Mouse (Mus musculus) limb, embryonic 14.5 days (tissue): Measurements from ENCODE around the gene H2-DMb2. TPM values are rescaled to one million over a fixed set of nuclear protein-coding genes. Genes with fewer than 3 reads are reported as not detected.

ENCODE experiments used
- ATAC-seq: fragments of 200-750 bp; cut with Nextera tagmentation; 2 replicates; pipeline ENCODE4 v1.8.0; 2017; ENCODE audit warnings: low read depth, moderate number of reproducible peaks, moderate TSS enrichment; ENCODE audit not compliant: low FRiP score
- DNase-seq: peaks from one replicate; pipeline ENCODE4 v3.0.0-alpha.2; 2015; ENCODE audit warnings: low spot score
- H3K27ac ChIP-seq: fragments of 300-500 bp; sonication (generic); replicated peaks from 2 replicates; pipeline ENCODE4 v1.5.1; 2014; ENCODE audit warnings: low read depth, mild to moderate bottlenecking, low read length, moderate library complexity, mixed read lengths
- H3K27me3 ChIP-seq: fragments of 300-500 bp; sonication (generic); 2 replicates; pipeline ENCODE4 v1.6.1; 2014; ENCODE audit warnings: low read length, mixed read lengths; ENCODE audit not compliant: control insufficient read depth, insufficient read depth
- H3K36me3 ChIP-seq: fragments of 300-500 bp; sonication (generic); 2 replicates; pipeline ENCODE4 v1.6.1; 2014; ENCODE audit warnings: mild to moderate bottlenecking, low read length, moderate library complexity, mixed read lengths; ENCODE audit not compliant: control insufficient read depth, insufficient read depth
- H3K4me1 ChIP-seq: fragments of 300-500 bp; sonication (generic); 2 replicates; pipeline ENCODE4 v1.6.1; 2014; ENCODE audit warnings: antibody characterized with exemption, low read length, mixed read lengths; ENCODE audit not compliant: control insufficient read depth, insufficient read depth
- H3K4me2 ChIP-seq: fragments of 300-500 bp; sonication (generic); replicated peaks from 2 replicates; pipeline ENCODE4 v1.6.1; 2014; ENCODE audit warnings: low read depth, mild to moderate bottlenecking, low read length, moderate library complexity; ENCODE audit not compliant: severe bottlenecking
- H3K4me3 ChIP-seq: fragments of 300-500 bp; sonication (generic); replicated peaks from 2 replicates; pipeline ENCODE4 v1.5.1; 2014; ENCODE audit warnings: low read length
- H3K9ac ChIP-seq: fragments of 300-500 bp; sonication (generic); 2 replicates; pipeline ENCODE4 v1.6.1; 2014; ENCODE audit warnings: mild to moderate bottlenecking, low read depth, low read length, moderate library complexity; ENCODE audit not compliant: severe bottlenecking
- H3K9me3 ChIP-seq: fragments of 300-500 bp; sonication (generic); 2 replicates; pipeline ENCODE4 v1.6.1; 2016; ENCODE audit warnings: low read length; ENCODE audit not compliant: control insufficient read depth
- POLR2A ChIP-seq: fragments of 200-500 bp; IDR thresholded peaks from 2 replicates; pipeline ENCODE4 v1.8.0; 2012; ENCODE audit warnings: inconsistent platforms, mild to moderate bottlenecking, moderate library complexity, borderline replicate concordance; ENCODE audit not compliant: insufficient read depth, insufficient read length; ENCODE audit errors: extremely low read depth
- WGBS: fragments of 180-500 bp; shearing (Covaris S2); extraction: QIAGEN DNeasy Blood & Tissue Kit; methylation state at CpG from one replicate; pipeline ENCODE4 v1.1.7; 2014; 5-methylcytosine and 5-hydroxymethylcytosine counted together
- polyA plus RNA-seq, 2 experiments: library from polyadenylated mRNA; depleted of rRNA in 1 of 2; stranded (reverse) in 1 of 2; unstranded in 1 of 2; fragments of >200 nt; fragmentation: Nextera tagmentation in 1 of 2; extraction: Ambion mirVana in 1 of 2; gene quantifications; 2 replicates each; pipeline versions ENCODE4 v1.2.1 to v1.2.3; 2012 to 2014

Gene H2-DMb2
- polyA plus RNA-seq, 2 experiments, result 0.23 to 0.31 TPM

DNA sequence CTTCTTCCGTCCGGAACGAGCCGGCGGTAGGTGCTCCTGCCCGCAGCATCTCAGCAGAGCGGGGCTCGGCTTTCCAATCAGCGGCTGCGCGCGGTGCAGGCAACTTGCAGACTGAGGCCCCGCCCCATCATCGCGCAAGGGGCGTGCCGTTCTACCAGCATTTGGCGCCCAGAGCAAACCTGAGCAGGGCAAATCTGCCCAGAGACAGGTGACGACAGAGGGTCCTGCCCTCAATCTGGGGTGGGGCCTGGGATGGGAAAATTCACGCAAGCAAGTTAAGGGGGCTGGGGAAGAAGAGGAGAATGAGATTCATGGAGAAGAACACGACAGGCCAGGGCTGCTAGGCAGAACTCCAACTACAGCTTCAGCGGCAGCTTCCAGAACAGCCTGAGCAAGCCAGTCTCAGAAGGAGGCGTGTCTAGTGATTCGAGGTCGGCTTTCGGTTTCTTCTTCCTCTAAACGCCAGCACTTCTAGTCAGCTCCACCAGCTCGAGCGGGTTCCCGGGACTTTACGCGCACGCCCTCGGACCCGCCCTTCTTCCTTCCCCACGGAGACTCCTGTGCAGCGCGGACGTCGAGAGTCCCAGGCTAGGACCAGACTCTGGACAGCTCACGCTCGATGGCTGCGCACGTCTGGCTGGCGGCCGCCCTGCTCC is 44.3 kb downstream of the H2-DMb2 start, which contains the start of the genes Tap1 and Psmb9:
Tap1 (plus strand) TSS at position 293 of the 656 bp plus-strand sequence.
Psmb9 (minus strand) TSS at position 504 of the 656 bp plus-strand sequence.
- Histone ChIP-seq H3K27me3 (peaks cover 36% of the 10 kb centered on the region), H3K4me1 (peaks cover 6% of the 10 kb centered on the region), H3K4me3 (peak within 1 kb of the TSS; percentile 56), H3K27ac (peak within 1 kb of the TSS; percentile 63), H3K9me3 (no peaks in the 10 kb centered on the region), H3K36me3 (no peaks in the 10 kb centered on the region), H3K9ac (peak within 1 kb of the TSS; percentile 69), H3K4me2 (peak within 1 kb of the TSS; percentile 93)
- no peak for TF ChIP-seq POLR2A
- DNase-seq (peak; percentile 98), ATAC-seq (peak; percentile 99)
- WGBS, result under 1% methylated on average over 46 of the region's 46 CpGs

GRCm38 (mm10) chr17:34188010-34188409 is 44.9 kb downstream of the H2-DMb2 start:
- H3K27ac ChIP-seq, result peak overlapping the region; percentile 63; the same call in 1 of the 2 replicates
- no peak for TF ChIP-seq POLR2A
- WGBS, result 4% methylated on average over 18 of the region's 20 CpGs
- DNase-seq, result no peak
- H3K4me3 ChIP-seq, result peak overlapping the region; percentile 56
- H3K36me3 ChIP-seq, result no peaks in the 10 kb centered on the region
- H3K4me1 ChIP-seq, result peaks cover 6% of the 10 kb centered on the region
- peak overlapping the region; percentile 93 for H3K4me2 ChIP-seq
- no peaks in the 10 kb centered on the region for H3K9me3 ChIP-seq
- peak overlapping the region; percentile 69 for H3K9ac ChIP-seq
- ATAC-seq, result no peak
- H3K27me3 ChIP-seq, result peaks cover 42% of the 10 kb centered on the region

DNA sequence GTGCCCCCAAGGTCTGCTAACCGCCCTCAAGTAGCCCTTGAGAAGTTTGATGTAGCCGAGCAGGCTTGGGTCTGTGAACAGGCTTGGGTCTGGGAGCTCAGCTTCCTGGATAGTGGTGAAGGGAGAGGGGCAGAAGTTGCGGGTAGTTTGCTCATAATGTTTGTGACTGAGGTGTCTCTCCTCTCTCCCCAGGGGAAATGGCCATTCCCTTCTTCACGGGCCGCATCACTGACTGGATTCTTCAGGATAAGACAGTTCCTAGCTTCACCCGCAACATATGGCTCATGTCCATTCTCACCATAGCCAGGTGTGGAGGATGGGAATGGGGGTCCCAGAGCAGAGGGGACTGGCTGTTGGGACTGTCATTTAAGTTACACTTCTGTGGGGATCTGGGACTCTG is 45.9 kb downstream of the H2-DMb2 start:
- Histone ChIP-seq H3K36me3 (no peaks in the 10 kb centered on the region), H3K4me1 (peaks cover 6% of the 10 kb centered on the region), H3K4me2 (no peak overlapping the region), H3K9me3 (no peaks in the 10 kb centered on the region), H3K27me3 (peaks cover 51% of the 10 kb centered on the region), H3K27ac (no peak overlapping the region), H3K4me3 (no peak overlapping the region), H3K9ac (no peak overlapping the region)
- no peak for DNase-seq
- ATAC-seq, result no peak
- 66% methylated on average over 6 of the region's 6 CpGs for WGBS
- no peak for TF ChIP-seq POLR2A

DNA sequence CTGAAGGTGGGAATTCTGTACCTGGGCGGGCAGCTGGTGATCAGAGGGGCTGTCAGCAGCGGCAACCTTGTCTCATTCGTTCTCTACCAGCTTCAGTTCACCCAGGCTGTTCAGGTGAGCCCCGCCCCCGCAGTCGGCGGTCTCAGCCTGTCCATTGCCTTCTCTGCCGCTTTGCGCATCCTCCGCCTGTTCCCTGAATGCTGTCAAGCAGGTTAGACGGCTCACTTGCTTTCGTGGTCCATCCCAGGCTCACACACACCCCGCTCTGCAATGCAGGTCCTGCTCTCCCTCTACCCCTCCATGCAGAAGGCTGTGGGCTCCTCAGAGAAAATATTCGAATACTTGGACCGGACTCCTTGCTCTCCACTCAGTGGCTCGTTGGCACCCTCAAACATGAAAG is 49.7 kb downstream of the H2-DMb2 start:
- no peaks in the 10 kb centered on the region for H3K36me3 ChIP-seq
- DNase-seq, result no peak
- H3K4me3 ChIP-seq, result no peak overlapping the region
- H3K9ac ChIP-seq, result no peak overlapping the region
- no peak overlapping the region for H3K4me2 ChIP-seq
- no peaks in the 10 kb centered on the region for H3K9me3 ChIP-seq
- peaks cover 71% of the 10 kb centered on the region for H3K27me3 ChIP-seq
- WGBS, result 26% methylated on average over 16 of the region's 16 CpGs
- no peak for TF ChIP-seq POLR2A
- no peak overlapping the region for H3K27ac ChIP-seq
- H3K4me1 ChIP-seq, result peaks cover 6% of the 10 kb centered on the region
- ATAC-seq, result no peak

GRCm38 (mm10) chr17:34193468-34193867 is 50.4 kb downstream of the H2-DMb2 start:
- Histone ChIP-seq H3K4me2 (no peak overlapping the region), H3K4me1 (peaks cover 3% of the 10 kb centered on the region; the same call in 1 of the 2 replicates), H3K27me3 (peaks cover 72% of the 10 kb centered on the region), H3K4me3 (no peak overlapping the region), H3K36me3 (no peaks in the 10 kb centered on the region), H3K27ac (no peak overlapping the region), H3K9me3 (no peaks in the 10 kb centered on the region), H3K9ac (no peak overlapping the region)
- DNase-seq (no peak), ATAC-seq (no peak)
- TF ChIP-seq POLR2A, result no peak
- WGBS, result 57% methylated on average over 8 of the region's 8 CpGs
